Mouse (Mus musculus) small intestine, adult 2 months (tissue): ENCODE measurements around the gene Lgals3bp. TPM values are rescaled to one million over a fixed set of nuclear protein-coding genes. Genes with fewer than 3 reads are reported as not detected.

ENCODE experiments used
- H3K27ac ChIP-seq: fragments of 200-500 bp; 2 replicates; pipeline ENCODE4 v1.5.1; 2012; ENCODE audit warnings: low read depth, low read length, control low read depth, inconsistent platforms; ENCODE audit not compliant: insufficient read depth
- H3K27me3 ChIP-seq: fragments of 200-500 bp; 2 replicates; pipeline ENCODE4 v1.6.1; 2012; ENCODE audit warnings: mild to moderate bottlenecking, moderate library complexity, low read length, inconsistent platforms; ENCODE audit not compliant: control insufficient read depth, insufficient read depth
- H3K36me3 ChIP-seq: fragments of 200-500 bp; 2 replicates; pipeline ENCODE4 v1.6.1; 2012; ENCODE audit warnings: mild to moderate bottlenecking, low read length, control low read depth, inconsistent platforms; ENCODE audit not compliant: control insufficient read depth, insufficient read depth
- H3K4me1 ChIP-seq: fragments of 200-500 bp; 2 replicates; pipeline ENCODE4 v1.6.1; 2012; ENCODE audit warnings: low read length, inconsistent platforms, mixed read lengths; ENCODE audit not compliant: control insufficient read depth, insufficient read depth, insufficient read length
- H3K4me3 ChIP-seq: fragments of 200-500 bp; 2 replicates; pipeline ENCODE4 v1.5.1; 2012; ENCODE audit warnings: low read depth, mild to moderate bottlenecking, control low read depth, inconsistent platforms, low read length, moderate library complexity
- CTCF ChIP-seq: fragments of 200-500 bp; IDR thresholded peaks from 2 replicates; pipeline ENCODE4 v1.5.1; 2012; ENCODE audit warnings: low read depth, mild to moderate bottlenecking, control low read depth, inconsistent platforms, low read length, moderate library complexity, mixed read lengths; ENCODE audit not compliant: insufficient replicate concordance, insufficient read length; ENCODE audit errors: extremely low read depth
- POLR2A ChIP-seq: fragments of 200-500 bp; IDR thresholded peaks from 2 replicates; pipeline ENCODE4 v1.6.1; 2012; ENCODE audit warnings: low read depth, mild to moderate bottlenecking, control low read depth, inconsistent platforms, low read length, moderate library complexity
- WGBS: fragments of 180-500 bp; shearing (Covaris S2); methylation state at CpG from one replicate; pipeline ENCODE4 v1.1.7; 2018; 5-methylcytosine and 5-hydroxymethylcytosine counted together
- polyA plus RNA-seq: library from polyadenylated mRNA; depleted of rRNA; stranded (reverse); fragments of >200 nt; gene quantifications from 2 replicates; pipeline ENCODE4 v1.2.3, GENCODE M21; 2012

Gene Lgals3bp
- polyA plus RNA-seq, 1 experiment: 739 TPM

GRCm38 (mm10) chr11:118360907-118361341 lies 41.0 kb downstream of the Lgals3bp start:
- H3K27ac ChIP-seq: no peak overlapping the region
- WGBS: 42% methylated on average over 10 of the region's 10 CpGs
- H3K27me3 ChIP-seq: no peaks in the 10 kb centered on the region
- no peak for TF ChIP-seq POLR2A
- no peak for TF ChIP-seq CTCF
- H3K4me1 ChIP-seq: peaks cover 13% of the 10 kb centered on the region; the same call in 1 of the 2 replicates
- no peaks in the 10 kb centered on the region for H3K36me3 ChIP-seq
- no peak overlapping the region for H3K4me3 ChIP-seq

DNA sequence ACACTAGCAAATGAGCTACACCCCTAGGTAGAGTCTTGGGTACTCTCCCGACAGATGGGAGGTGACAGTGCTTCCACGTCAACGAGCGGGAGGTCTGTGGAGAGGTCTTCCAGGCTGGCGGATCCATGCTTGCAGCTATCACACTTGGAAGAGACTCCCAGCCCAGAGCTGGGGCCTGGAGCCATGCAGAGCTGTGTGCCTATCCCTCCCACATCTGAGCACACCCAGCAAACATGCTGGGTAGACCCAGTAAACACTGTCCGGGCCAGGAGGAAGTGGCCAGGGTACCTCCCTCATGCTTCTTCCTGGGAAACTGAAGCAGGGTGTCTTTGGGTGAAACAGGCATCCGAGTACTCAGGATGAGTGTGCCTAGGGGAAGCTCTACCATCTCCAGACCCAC lies 41.4 kb downstream of the Lgals3bp start:
- TF ChIP-seq CTCF (no peak), POLR2A (no peak)
- WGBS: 41% methylated on average over 7 of the region's 7 CpGs
- no peak overlapping the region for H3K27ac ChIP-seq

GRCm38 (mm10) chr11:118355640-118356039 lies 46.3 kb downstream of the Lgals3bp start, which contains the start of gene Timp2:
Gene Timp2 (minus strand): TSS chr11:118355740.
- 51% methylated on average over 6 of the region's 6 CpGs for WGBS
- Histone ChIP-seq H3K27me3 (peaks cover 9% of the 10 kb centered on the region; the same call in 1 of the 2 replicates), H3K27ac (peak within 1 kb of the TSS; percentile 38), H3K36me3 (no peaks in the 10 kb centered on the region), H3K4me3 (peak within 1 kb of the TSS; percentile 76), H3K4me1 (peaks cover 5% of the 10 kb centered on the region)
- TF ChIP-seq CTCF: no peak
- TF ChIP-seq POLR2A: no peak

More for the DNA sequence above, 41.4 kb downstream of the Lgals3bp start:
- Histone ChIP-seq H3K4me1 (peaks cover 14% of the 10 kb centered on the region), H3K36me3 (no peaks in the 10 kb centered on the region), H3K27me3 (no peaks in the 10 kb centered on the region), H3K4me3 (no peak overlapping the region)

DNA sequence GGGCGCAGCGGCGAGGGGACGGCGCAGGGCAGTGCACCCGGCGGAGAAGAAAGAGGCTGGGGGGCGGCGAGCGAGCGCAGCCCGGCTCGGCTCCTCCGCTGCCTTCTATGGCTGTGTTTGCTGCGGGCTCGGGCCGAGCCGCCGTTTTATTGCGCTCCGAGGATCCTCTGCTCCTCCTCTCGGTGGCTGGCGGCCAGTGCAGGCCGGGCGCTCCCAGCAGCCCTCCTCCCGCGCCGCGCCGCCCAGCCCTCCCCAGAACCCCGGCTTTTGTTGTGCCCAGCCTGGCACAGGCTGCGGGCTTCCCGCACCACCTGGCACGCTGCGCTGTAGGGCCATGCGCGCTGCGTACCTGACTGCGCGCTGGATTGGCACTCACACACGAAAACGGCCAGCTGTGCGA lies 46.7 kb downstream of the Lgals3bp start:
- TF ChIP-seq CTCF (0 out of 2 replicates have a peak, but pooled peaks have one; percentile 30), POLR2A (peak; percentile 48)
- Histone ChIP-seq H3K4me1 (peaks cover 3% of the 10 kb centered on the region), H3K36me3 (no peaks in the 10 kb centered on the region), H3K27ac (peak overlapping the region; percentile 38), H3K27me3 (peaks cover 9% of the 10 kb centered on the region; the same call in 1 of the 2 replicates), H3K4me3 (peak overlapping the region; percentile 76)
- WGBS: under 1% methylated on average over 43 of the region's 43 CpGs

GRCm38 (mm10) chr11:118354636-118355191 lies 47.2 kb downstream of the Lgals3bp start:
- no peaks in the 10 kb centered on the region for H3K36me3 ChIP-seq
- WGBS: under 1% methylated on average over 46 of the region's 47 CpGs
- peak overlapping the region; percentile 38 for H3K27ac ChIP-seq
- peaks cover 9% of the 10 kb centered on the region; the same call in 1 of the 2 replicates for H3K27me3 ChIP-seq
- no peak for TF ChIP-seq CTCF
- no peak for TF ChIP-seq POLR2A
- H3K4me1 ChIP-seq: peaks cover 3% of the 10 kb centered on the region
- H3K4me3 ChIP-seq: peak overlapping the region; percentile 76

GRCm38 (mm10) chr11:118349494-118349893 lies 52.4 kb downstream of the Lgals3bp start:
- H3K27ac ChIP-seq: peak overlapping the region; percentile 42; the same call in 1 of the 2 replicates
- TF ChIP-seq CTCF: no peak
- TF ChIP-seq POLR2A: no peak
- H3K4me1 ChIP-seq: peaks cover 6% of the 10 kb centered on the region; the same call in 1 of the 2 replicates
- peaks cover 3% of the 10 kb centered on the region; the same call in 1 of the 2 replicates for H3K27me3 ChIP-seq
- no peaks in the 10 kb centered on the region for H3K36me3 ChIP-seq
- 82% methylated on average over 5 of the region's 5 CpGs for WGBS
- no peak overlapping the region for H3K4me3 ChIP-seq

DNA sequence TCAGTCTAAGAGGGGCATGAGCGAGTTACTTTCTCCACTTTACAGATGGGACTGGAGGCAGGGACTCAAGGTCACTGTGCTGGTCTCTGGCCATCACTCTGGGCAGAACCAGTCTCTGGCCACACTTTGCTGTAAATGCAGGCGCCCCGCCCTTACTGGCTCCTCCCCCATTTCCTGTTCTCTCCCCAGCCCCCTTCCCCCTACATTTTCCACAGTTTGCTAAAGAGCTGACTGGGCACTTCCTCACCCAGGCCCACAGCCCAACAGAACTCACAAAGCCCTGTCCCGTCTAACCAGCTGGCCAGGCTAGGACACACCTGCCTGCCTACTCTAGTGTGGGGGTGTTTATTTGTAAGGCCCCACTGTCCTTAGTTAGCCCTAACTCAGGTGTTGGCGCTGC lies 53.0 kb downstream of the Lgals3bp start:
- H3K27me3 ChIP-seq: no peaks in the 10 kb centered on the region; the same call in 1 of the 2 replicates
- 51% methylated on average over 5 of the region's 5 CpGs for WGBS
- H3K36me3 ChIP-seq: no peaks in the 10 kb centered on the region
- no peak for TF ChIP-seq POLR2A
- TF ChIP-seq CTCF: no peak
- peak overlapping the region; percentile 42 for H3K27ac ChIP-seq
- no peak overlapping the region for H3K4me3 ChIP-seq
- H3K4me1 ChIP-seq: peaks cover 6% of the 10 kb centered on the region; the same call in 1 of the 2 replicates

- Histone ChIP-seq H3K4me1 (peaks cover 6% of the 10 kb centered on the region; the same call in 1 of the 2 replicates), H3K27ac (peak overlapping the region; percentile 8; the same call in 1 of the 2 replicates)
- 34% methylated on average over 3 of the region's 3 CpGs for WGBS
Measured at GRCm38 (mm10) chr11:118348419-118348818, 53.5 kb downstream of the Lgals3bp start.

More at GRCm38 (mm10) chr11:118348419-118348818, 53.5 kb downstream of the Lgals3bp start:
- H3K27me3 ChIP-seq: no peaks in the 10 kb centered on the region
- no peaks in the 10 kb centered on the region for H3K36me3 ChIP-seq
- TF ChIP-seq POLR2A: no peak
- TF ChIP-seq CTCF: no peak
- H3K4me3 ChIP-seq: no peak overlapping the region
